Mouse (Mus musculus): ENCODE results near the gene Rundc1.
"Not testable (repeated sequence)": the region's sequence is repeated elsewhere in the genome, so short reads cannot be mapped to it uniquely, and the experiment has no call there.

The Rundc1 gene

DNA sequence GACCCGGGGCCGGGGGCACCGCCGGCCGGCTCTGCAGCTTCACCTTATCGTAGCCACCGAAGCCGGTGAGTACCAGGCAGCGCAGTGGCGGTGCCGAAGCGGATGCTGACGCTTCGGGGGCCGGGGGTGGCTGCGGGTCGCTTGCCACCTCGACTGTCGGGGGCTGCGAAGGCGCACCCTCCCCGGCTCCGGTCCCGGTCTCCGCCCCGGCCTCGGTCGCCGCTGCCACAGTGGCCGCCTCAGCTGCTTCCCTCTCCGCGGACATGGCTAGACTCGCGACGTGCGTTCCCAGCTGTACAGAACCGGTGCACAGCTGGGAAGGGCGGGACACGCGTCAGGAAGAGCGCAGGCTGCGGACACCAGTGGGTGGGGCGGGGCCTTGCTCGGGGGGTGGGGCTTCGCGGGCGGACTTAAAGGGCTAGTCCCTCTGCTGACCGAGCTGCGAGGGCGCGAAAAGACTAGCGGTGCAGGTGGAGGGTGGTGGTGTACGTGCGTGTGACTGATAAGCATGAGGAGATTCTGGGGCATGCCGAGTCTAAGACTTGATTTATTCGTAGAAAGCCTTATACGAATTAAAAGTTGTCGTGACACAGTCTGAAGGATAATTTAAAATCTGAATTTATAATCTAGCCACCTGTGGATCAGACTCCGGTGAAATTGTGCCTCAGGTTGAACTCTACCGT, 41.1 kb downstream of the Rundc1 start, which contains the start of gene Vat1:
TSS of gene Vat1 (minus strand) at position 362 of the 683 bp plus-strand sequence.
- DNase-seq (ENCODE audit: low read depth, low spot score), result peak; percentile 70

DNA sequence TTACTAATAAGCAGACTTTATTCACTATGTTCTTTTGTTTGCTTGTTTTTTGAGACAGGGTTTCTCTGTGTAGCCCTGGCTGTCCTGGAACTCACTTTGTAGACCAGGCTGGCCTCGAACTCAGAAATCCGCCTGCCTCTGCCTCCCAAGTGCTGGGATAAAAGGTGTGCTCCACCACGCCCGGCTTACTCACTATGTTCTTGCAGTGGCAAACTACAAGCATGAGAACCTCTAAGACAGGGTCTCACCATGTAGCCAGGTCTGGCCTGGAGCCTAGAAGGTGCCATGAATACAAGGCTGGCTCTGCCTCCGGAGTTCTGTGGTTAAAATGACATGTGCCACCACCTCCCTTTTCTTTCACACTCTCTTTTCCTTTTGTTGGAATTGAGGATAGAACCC, 41.7 kb downstream of the Rundc1 start:
- DNase-seq (ENCODE audit: low read depth, low spot score), result not testable (repeated sequence)

DNA sequence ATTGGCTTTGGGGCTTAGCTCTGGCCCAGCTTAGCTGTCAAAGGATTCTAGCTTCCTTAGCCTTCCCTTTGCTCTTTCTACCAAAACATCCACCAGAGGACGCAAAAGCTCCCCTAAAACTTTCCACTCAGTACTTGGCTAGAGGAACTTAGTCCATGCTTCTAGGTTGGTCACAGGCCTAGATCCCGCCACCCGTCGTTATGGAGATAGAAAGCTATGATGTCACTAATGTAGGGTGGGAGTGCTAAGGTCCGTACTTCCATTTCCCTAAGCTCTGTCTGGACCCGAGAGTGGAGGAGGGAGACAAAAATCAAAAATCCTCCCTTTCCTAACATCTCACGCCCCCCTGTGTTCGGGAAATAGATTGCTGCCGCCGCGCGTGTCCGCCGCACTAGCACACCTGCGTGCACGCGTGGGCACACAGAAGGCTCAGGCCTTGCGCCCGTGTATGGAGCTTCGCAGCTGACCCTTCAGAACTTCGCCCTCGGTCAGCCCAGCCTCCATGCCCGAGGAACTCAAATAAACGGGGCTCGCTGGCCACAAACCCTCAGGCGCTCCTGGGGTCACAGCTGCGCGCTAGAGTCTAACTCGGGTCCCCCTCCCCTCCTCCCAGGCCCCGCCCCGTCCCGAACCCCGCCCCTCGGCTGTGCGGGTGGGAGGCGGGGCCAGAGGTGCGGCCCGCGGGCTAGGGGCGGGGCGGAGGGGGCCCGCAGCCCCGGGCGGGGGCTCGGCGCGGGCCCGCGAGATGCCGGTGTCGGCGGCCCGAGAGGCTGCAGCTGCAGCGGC, 42.8 kb downstream of the Rundc1 start:
- DNase-seq (ENCODE audit: low read depth, low spot score), result peak; percentile 67

DNA sequence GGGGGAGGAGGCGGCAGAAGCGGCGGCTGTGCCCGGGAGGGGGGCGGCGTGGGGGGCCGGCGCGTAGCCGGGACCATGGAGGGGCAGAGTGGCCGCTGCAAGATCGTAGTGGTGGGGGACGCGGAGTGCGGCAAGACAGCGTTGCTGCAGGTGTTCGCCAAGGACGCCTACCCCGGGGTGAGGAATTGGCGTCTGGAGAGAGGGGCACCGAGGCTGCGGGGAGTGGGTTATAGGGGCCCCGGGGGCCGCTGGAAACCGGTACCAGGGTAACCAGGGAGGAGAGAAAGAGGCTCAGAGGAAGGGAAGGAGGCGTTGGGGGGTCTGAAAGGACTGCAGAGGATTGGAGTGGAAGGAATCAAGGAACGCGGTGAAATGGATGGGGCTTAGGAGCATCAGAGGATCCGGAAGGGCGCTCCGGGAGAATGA, 43.4 kb downstream of the Rundc1 start:
- no peak for DNase-seq (ENCODE audit: low read depth, low spot score)

DNA sequence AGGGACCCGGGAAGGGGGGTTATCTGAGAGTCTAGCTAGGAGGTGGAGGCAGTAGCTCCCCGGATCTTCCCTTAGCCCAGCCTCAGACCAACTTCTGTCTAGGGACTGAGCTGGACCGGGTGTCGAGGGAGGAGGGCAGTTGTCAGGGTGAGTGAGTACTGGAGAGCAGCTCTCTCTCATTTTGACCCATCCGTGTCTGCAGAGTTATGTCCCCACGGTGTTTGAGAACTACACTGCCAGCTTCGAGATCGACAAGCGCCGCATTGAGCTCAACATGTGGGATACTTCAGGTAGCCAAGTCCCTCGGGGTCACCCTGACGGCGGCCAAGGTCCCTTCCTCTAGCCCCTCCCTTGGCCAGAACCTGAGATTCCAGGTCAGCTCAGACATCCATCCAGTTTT, 43.8 kb downstream of the Rundc1 start:
- no peak for DNase-seq (ENCODE audit: low read depth, low spot score)

DNA sequence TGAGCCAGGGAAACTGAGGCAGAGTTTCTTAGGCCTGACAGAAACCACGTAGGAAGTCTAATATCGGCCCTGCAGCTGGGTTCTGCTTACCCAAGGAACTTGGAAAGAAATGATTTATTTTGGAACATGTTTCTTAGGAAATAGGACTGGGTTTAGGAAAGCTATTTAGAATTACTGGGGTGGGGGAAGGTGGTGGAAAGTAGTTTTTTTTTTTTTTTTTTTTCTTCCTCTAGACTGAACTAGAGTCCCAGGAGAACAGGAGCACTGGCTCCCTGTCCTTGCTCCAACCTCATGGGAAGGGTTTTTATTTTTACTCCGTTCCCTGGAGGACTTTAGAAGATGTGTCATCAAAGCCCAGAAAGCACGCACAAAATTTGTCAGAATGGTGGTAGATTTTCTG, 44.3 kb downstream of the Rundc1 start:
- DNase-seq (ENCODE audit: low read depth, low spot score), result no peak

DNA sequence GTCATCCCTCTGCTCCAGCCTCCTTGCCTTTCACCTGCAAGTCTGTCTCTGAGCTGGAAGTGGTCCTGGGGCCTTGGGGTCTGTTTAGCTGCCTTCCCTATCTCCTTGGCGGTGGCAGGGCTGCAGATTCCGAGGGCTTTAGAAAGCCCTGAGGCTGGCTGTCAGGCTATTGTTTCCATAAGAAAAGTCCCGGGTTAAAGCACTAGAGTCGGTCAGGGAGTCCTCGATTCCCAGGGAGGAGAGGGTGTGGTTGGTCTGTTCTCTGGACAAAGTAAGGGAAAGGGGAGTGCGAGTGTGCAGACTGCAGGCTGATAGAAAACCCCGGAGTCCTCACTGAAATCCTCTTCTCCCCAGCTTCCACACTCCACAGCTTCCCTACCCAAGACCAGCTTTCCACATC, 45.3 kb downstream of the Rundc1 start:
- DNase-seq (ENCODE audit: low read depth, low spot score), result no peak

DNA sequence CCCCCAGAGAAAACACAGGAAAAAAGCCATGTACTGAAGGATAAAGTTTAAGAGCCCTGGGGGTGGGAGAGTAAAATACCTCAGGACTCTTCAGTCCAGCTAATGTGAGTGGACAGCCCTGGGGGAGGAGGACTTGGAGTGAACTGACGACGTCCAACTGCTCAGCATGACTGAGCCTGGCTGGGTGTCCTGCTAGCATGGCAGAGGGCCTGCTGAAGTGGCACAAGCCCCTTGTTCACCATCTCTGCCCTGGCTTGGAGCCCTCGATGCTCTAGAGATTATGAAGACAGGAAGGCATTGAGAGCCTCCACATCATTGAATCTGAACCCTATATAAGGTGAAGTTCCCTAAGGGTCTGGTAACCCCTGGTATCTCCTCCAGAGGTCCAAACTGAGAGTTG, 47.0 kb downstream of the Rundc1 start:
- DNase-seq (ENCODE audit: low read depth, low spot score), result no peak

DNA sequence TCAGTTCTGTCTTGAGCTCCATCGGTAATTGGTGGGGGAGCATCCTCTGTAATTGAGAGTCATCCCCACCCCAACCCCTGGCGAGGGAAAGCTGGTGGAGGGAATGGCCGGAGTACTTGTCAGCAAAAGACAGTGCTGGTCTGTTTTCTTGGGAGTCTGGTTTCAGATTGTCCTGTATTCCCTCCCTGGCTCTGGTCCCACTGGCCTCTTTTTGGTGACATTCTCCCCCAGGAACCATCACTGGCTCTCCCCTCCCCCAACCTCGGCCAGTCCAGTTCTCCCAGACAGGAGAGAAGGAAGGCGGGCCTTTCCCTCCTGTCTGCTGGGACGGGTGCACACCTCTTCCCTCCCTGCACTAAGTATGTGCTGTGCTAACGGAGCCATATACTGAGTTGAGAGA, 47.5 kb downstream of the Rundc1 start:
- DNase-seq (ENCODE audit: low read depth, low spot score), result no peak

DNA sequence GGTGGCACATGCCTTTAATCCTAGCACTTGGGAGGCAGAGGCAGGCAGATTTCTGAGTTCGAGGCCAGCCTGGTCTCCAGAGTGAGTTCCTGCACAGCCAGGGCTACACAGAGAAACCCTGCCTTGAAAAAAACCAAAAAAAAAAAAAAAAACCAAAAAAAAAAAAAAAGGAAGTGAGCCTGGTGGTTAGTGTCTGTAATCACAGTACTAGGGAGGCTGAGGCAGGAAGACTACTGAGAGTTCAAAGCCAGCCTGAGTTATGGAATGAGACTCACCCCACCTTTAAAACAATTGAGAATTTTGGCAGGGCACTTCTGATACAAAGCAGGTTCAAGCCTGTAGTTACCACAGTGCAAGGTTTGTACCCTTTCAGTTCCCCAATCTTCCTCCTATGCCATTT, 48.8 kb downstream of the Rundc1 start:
- not testable (repeated sequence) for DNase-seq (ENCODE audit: low read depth, low spot score)

DNA sequence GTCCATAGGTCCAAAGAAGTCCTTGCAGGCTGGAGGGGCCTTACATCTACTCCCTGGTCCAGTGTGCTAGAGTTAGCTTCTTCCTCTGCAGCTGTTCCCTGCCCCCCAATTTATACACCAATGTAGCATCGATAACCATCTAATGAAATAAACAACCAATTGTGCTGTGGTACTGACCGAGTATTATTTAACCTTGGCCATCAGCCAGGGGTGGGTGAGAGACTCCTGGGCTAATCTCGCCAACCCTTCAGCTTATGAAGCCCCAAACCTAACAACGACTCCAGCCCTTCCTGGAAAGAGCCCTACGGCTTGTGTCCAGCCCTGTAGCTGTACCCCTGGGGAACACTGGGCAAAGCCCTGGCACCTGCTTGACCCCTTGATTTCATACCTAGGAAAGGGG, 49.4 kb downstream of the Rundc1 start:
- no peak for DNase-seq (ENCODE audit: low read depth, low spot score)

DNA sequence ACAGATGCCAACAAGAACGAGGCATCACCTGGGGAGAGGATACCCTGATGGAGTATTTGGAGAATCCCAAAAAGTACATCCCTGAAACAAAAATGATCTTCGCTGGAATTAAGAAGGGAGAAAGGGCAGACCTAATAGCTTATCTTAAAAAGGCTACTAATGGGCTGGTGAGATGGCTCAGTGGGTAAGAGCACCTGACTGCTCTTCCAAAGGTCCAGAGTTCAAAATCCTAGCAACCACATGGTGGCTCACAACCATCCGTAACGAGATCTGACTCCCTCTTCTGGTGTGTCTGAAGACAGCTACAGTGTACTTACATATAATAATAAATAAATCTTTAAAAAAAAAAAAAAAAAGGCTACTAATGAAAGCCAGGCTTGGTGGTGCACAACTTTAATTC, 51.5 kb downstream of the Rundc1 start:
- not testable (repeated sequence) for DNase-seq (ENCODE audit: low read depth, low spot score)

DNA sequence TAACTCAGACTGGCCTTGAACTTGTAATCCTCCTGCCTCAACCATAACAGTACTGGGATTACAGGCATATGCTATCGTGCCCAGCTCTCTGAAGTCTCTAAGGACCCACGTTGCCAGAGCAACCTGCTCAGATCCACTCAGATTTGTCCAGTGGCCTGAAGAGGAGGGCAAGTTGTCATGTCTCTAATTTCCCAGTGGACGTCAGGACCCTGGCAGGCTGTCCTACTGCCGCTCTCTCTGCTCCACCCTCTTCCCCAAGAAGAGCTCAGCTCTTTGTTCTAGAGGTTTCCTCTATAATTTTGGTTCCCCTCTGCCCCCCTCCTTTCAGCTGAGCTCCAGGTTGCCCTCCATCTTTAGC, 52.3 kb downstream of the Rundc1 start:
- DNase-seq (ENCODE audit: low read depth, low spot score), result no peak

DNA sequence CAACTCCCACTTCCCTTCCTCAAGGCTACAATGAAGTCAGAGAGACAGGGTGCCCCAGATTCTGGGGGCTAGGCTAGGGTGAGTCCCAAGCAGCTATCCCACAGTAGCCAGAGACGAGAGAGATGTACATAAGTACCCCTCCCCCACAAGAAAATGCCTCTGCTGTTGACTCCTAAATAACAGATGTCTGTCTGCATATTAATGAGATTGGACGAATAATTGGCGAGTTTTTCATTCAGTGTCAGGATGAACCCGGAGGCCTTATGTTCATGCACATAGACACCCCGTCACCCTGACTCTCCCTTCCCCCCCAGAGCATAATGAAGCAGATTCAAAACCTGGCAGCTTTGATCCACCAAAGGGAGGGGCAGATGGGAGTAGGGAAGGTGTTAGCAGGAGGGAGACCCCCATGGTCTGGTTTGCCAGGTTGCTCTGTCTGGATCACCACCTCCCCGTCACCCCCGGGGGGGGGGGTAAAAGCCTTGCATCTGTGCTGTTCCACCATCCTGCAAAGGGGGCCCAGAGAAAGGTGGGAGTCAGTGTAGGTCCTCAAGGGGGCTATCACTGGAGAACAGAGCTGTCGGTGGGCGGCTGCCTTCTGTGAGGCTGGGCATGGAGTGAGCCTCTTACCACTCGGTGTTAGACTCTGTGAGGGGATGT, 52.8 kb downstream of the Rundc1 start:
- DNase-seq (ENCODE audit: low read depth, low spot score), result no peak

DNA sequence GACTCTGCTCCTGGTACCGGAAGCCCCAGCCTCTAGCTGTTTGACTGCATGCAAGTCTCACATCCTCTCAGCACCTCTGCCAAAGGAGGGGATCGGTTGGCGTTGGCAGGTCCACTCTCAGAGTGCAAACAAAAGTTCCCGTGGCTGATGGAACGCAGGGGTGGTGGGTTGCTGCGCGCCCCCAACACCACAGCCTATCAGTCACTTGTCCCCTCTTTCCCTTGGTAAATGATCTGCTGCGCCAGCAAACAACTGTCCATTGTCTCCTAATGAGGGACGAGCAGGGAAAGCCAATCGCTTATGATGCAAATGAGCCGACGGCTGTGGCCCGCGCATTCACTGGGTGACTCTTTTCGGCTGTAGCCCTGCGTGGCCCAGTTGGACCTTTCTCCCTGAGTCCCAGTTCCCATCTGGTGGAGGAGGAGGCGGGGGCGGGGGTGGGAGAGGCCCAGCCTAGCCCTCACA, 54.3 kb downstream of the Rundc1 start:
- DNase-seq (ENCODE audit: low read depth, low spot score), result no peak

DNA sequence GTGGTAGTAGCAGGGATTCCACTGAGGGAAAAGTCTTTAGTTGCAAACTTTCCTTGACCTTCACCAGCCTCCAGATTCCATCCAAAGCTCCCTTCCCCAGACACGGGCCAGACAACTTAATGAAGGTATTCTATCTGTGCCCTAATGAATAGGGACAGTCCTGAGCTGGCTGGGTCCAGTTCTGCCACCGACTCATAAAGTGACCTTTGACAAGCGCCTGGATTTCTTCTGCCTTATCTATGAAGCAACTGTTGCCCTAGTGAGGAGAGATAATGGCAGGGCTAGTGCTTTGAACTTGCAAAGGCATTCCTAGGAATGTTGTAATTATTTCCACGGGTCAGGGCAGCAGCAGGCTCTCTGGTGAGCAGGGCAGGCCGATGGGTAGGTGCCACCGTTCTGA, 56.0 kb downstream of the Rundc1 start:
- no peak for DNase-seq (ENCODE audit: low read depth, low spot score)

DNA sequence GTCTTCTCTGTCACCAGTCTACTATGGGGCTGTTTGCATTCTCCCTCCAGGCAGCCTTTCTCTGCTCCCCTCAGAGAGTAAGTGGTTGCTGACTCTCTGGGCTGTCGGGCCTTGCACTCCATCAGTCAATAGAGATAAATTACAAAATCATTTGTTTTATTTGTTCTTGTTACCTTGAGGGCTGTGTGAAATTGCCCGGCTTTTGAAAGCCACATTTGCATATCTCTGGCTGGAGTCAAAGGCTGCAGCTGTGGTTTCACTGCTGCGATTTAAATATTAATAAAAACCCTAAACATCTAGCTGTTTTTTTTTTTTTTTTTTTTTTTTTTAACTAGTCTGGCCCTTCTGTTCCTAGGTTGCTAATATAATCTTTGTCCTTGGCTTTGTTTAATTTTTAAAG, 58.9 kb downstream of the Rundc1 start:
- no peak for DNase-seq (ENCODE audit: low read depth, low spot score)

DNA sequence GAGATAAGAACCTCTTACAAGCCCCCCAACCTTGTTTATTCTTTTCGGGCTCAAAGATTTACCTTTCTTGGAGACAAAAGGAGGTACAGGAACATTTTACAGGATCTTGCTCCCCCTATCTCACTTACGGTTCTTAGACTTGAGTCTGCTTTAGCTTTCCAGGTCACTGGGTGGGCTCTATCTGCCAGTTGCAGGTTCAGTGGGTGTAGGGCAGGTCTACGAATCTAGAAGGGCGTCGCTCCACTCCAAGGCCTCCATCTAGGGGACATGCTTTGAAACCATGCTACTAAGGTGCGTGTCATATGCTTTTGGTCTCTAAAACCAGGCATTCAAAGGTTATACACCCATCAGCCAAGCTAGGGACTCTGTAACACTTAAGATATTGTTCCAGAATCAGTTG, 59.4 kb downstream of the Rundc1 start:
- no peak for DNase-seq (ENCODE audit: low read depth, low spot score)

DNA sequence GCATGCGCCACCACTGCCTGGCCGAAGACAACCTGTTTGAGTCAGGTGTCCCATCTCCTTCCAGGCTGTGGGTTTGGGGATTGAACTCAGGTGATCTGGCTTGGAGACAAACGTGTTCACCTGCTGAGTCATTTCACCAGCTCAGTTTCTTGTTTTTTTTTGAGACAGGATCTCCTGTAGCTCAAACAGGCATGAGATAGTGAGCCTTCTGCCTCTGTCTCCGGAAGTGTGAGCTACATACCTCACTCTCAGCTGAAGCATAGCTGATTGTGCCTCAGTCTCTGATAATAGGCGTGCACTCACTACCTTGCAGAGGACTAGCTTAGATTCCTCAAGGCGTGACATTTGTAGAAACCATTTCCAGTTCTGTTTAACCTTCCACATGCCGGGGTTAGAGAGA, 59.9 kb downstream of the Rundc1 start:
- DNase-seq (ENCODE audit: low read depth, low spot score), result no peak
